Mouse (Mus musculus) cerebellum, adult 11-12 months (tissue): ENCODE measurements around the gene Ccnf.

Source experiments
- DNase-seq: peaks from one replicate; pipeline ENCODE4 v3.0.0; 2022

Ccnf gene

GRCm38 (mm10) chr17:24251320-24252069 is at the start of gene Ccnf:
Gene Ccnf (minus strand): TSS chr17:24251484.
- DNase-seq = peak; percentile 97

- DNase-seq = no peak
Observed at GRCm38 (mm10) chr17:24300651-24301050, 49.4 kb upstream of the Ccnf start.

- no peak for DNase-seq
Observed at GRCm38 (mm10) chr17:24289338-24289737, 38.1 kb upstream of the Ccnf start.

GRCm38 (mm10) chr17:24288477-24288876 is 37.2 kb upstream of the Ccnf start:
- no peak for DNase-seq

- no peak for DNase-seq
Observed at GRCm38 (mm10) chr17:24285680-24286079, 34.4 kb upstream of the Ccnf start.

- DNase-seq = no peak
Observed at GRCm38 (mm10) chr17:24283266-24283818, 32.1 kb upstream of the Ccnf start.

- DNase-seq = no peak
Observed at GRCm38 (mm10) chr17:24282637-24283036, 31.4 kb upstream of the Ccnf start.

GRCm38 (mm10) chr17:24279907-24280306 is 28.6 kb upstream of the Ccnf start:
- DNase-seq = no peak

GRCm38 (mm10) chr17:24267133-24267532 is 15.8 kb upstream of the Ccnf start:
- no peak for DNase-seq

GRCm38 (mm10) chr17:24264766-24265165 is 13.5 kb upstream of the Ccnf start:
- no peak for DNase-seq

- DNase-seq = no peak
Observed at GRCm38 (mm10) chr17:24260516-24260915, 9.2 kb upstream of the Ccnf start.

- no peak for DNase-seq
Observed at GRCm38 (mm10) chr17:24259702-24260101, 8.4 kb upstream of the Ccnf start.

- no peak for DNase-seq
Observed at GRCm38 (mm10) chr17:24258981-24259380, 7.7 kb upstream of the Ccnf start.

- DNase-seq = no peak
Observed at GRCm38 (mm10) chr17:24252329-24252728, 1.0 kb upstream of the Ccnf start.

- no peak for DNase-seq
Observed at GRCm38 (mm10) chr17:24250988-24251319, 330 bp downstream of the Ccnf start.

- DNase-seq = no peak
Observed at GRCm38 (mm10) chr17:24248641-24249040, 2.6 kb downstream of the Ccnf start.

GRCm38 (mm10) chr17:24244061-24244460 is 7.2 kb downstream of the Ccnf start:
- DNase-seq = no peak

GRCm38 (mm10) chr17:24243311-24243969 is 7.8 kb downstream of the Ccnf start:
- no peak for DNase-seq

GRCm38 (mm10) chr17:24236921-24237320 is 14.4 kb downstream of the Ccnf start:
- DNase-seq = peak; percentile 86

GRCm38 (mm10) chr17:24236479-24236878 is 14.8 kb downstream of the Ccnf start:
- no peak for DNase-seq

- no peak for DNase-seq
Observed at GRCm38 (mm10) chr17:24227941-24228340, 23.3 kb downstream of the Ccnf start.

- DNase-seq = no peak
Observed at GRCm38 (mm10) chr17:24226721-24227120, 24.6 kb downstream of the Ccnf start.

- no peak for DNase-seq
Observed at GRCm38 (mm10) chr17:24225851-24226250, 25.4 kb downstream of the Ccnf start.

- DNase-seq = no peak
Observed at GRCm38 (mm10) chr17:24224741-24225140, 26.5 kb downstream of the Ccnf start.
